Mouse (Mus musculus): ENCODE results near the gene Fbxl18. TPM values are rescaled to one million over a fixed set of nuclear protein-coding genes. Genes with fewer than 3 reads are reported as not detected.

Gene Fbxl18
- polyA plus RNA-seq (2014; fragmentation: Nextera tagmentation; extraction: Ambion mirVana): 26.1 TPM in 2 replicates

DNA sequence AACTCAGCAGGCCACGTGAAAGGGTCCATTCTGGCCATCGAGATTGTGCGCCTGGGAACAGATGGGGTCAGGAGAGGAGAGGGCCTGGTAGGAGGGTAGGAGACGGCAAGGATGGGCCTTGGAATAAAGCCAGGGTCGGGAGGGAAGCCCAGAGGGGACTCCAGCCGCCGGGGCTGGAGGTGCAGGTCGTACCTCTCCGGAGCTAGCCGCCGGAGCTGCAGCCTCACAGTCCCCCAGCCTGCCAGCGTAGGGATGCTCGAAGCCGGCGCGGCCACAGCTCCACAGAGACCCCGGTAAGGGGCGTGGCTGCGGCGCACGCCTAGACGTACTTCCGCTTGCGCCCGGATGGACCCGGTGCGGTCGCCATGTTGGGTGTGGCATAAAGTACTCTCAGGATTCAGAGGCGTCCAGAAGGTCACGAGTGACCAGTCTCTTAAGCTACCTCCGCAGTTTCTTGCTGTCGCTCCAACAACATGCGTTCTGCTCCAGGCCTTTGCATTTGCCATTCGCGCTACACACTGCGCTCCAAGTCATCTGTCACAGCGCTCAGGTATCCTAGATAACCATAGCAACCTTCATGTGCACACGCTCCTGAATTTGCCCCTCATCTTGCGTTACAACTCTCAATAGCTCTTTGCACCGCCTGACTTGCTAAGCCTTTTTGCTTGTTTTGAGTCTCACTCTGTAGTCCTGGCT, at the start of gene Fbxl18:
Gene Fbxl18 (minus strand): TSS at position 504 of the 696 bp plus-strand sequence.
- Histone ChIP-seq H3K4me3 (replicated peaks; ENCODE audit: low read length) (peak within 1 kb of the TSS; percentile 82), H3K9me3 (ENCODE audit: control insufficient read depth, low read length) (no peaks in the 10 kb centered on the region), H3K27ac (peak within 1 kb of the TSS; percentile 88), H3K9ac (peak within 1 kb of the TSS; percentile 91), H3K4me1 (replicated peaks; ENCODE audit: control insufficient read depth, insufficient read depth, low read length) (peaks cover 20% of the 10 kb centered on the region), H3K4me2 (replicated peaks) (peak within 1 kb of the TSS; percentile 70), H3K36me3 (replicated peaks; ENCODE audit: control insufficient read depth, insufficient read depth) (peaks cover 19% of the 10 kb centered on the region), H3K27me3 (ENCODE audit: control insufficient read depth, insufficient read depth, low read length) (no peaks in the 10 kb centered on the region)
- ATAC-seq (ENCODE audit: low FRiP score) (peak; percentile 95), DNase-seq (ENCODE audit: low spot score) (peak; percentile 91)
- WGBS: under 1% methylated on average over 40 of the region's 40 CpGs

DNA sequence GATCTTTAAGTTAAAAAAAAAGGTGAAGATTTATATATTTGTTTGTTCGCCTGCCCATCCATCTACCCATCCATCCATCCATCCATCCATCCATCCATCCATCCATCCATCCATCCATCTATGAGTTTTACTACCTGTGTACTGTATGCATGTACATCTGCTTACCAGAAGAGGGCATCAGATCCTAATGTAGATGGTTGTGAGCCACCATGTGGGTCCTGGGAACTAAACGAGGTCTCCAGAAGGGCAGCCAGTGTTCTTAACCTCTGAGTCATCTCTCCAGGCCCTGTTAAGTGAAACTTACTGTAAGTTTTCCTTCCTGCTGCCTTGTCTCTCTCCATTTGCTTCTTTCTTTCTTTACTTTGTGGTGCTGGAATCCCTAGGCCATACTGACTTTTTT, 45.2 kb upstream of the Fbxl18 start:
- no peak overlapping the region for H3K4me2 ChIP-seq (replicated peaks)
- DNase-seq (ENCODE audit: low spot score) (no peak), ATAC-seq (ENCODE audit: low FRiP score) (no peak)
- no peak overlapping the region for H3K9ac ChIP-seq
- 73% methylated on average over 2 of the region's 2 CpGs for WGBS
- no peaks in the 10 kb centered on the region for H3K36me3 ChIP-seq (replicated peaks; ENCODE audit: control insufficient read depth, insufficient read depth)
- H3K4me1 ChIP-seq (replicated peaks; ENCODE audit: control insufficient read depth, insufficient read depth, low read length): no peaks in the 10 kb centered on the region
- H3K27ac ChIP-seq: no peak overlapping the region
- no peaks in the 10 kb centered on the region for H3K27me3 ChIP-seq (ENCODE audit: control insufficient read depth, insufficient read depth, low read length)
- H3K4me3 ChIP-seq (replicated peaks; ENCODE audit: low read length): no peak overlapping the region
- H3K9me3 ChIP-seq (ENCODE audit: control insufficient read depth, low read length): no peaks in the 10 kb centered on the region

DNA sequence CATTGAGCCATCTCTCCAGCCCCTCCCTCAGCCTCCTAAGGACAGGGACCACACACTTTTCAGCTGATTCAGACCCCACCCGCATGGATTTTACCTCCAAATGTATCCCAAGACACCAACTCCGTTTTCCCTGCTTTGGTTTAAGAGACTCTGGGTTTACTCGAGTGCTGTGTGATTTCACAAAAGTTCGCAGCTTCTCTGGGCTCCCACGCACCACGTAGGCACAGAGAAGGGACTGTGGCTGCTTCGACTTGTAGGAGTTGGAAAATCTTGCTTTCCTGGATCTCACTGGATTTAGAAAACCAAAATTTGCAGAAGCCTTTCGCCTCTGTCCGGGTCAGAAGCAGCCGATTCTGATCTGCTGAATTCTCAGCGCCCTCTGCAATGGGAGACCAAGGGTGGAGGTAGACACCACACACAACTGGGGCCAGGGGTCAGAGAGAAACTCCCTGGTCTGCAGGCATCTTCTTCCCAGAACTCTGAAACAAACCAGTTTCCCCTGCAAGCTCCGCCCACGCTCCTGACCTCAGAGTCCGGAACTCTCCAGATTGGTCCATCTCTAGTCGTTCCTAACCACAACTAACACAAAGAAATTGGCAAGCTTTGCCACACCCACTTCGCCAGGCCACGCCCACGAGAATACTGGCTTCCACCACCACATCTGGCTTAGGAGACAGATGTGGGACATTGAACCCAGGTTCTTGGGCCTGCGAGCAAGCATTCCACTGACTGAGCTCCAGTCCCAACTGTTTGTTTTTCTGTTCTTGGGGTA, 42.9 kb upstream of the Fbxl18 start:
- Histone ChIP-seq H3K9ac (no peak overlapping the region), H3K27ac (no peak overlapping the region), H3K9me3 (ENCODE audit: control insufficient read depth, low read length) (no peaks in the 10 kb centered on the region), H3K4me3 (replicated peaks; ENCODE audit: low read length) (no peak overlapping the region), H3K27me3 (ENCODE audit: control insufficient read depth, insufficient read depth, low read length) (no peaks in the 10 kb centered on the region), H3K4me1 (replicated peaks; ENCODE audit: control insufficient read depth, insufficient read depth, low read length) (no peaks in the 10 kb centered on the region), H3K36me3 (replicated peaks; ENCODE audit: control insufficient read depth, insufficient read depth) (no peaks in the 10 kb centered on the region), H3K4me2 (replicated peaks) (no peak overlapping the region)
- DNase-seq (ENCODE audit: low spot score) (no peak), ATAC-seq (ENCODE audit: low FRiP score) (no peak)
- 34% methylated on average over 19 of the region's 19 CpGs for WGBS

DNA sequence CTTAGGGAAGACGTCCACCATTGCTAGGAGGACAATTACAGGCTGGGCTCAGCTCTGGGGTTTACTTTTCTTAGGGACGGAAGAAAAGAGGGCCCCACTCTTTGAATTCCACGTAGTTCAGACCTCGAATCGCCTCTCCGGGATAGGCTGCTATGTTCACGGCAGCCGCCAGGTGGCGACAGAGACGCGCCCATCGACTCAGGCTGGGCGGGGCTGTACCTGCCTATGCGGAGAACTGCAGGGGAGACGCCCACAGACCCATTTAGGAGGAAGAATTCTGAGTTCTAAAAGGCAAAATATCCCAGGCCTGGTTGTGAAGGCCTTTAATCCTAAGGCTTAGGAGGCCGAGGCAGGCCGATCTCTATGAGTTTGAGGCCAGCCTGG, 41.1 kb upstream of the Fbxl18 start:
- DNase-seq (ENCODE audit: low spot score) (peak; percentile 82), ATAC-seq (ENCODE audit: low FRiP score) (no peak; the same call in 1 of the 2 replicates)
- Histone ChIP-seq H3K4me1 (replicated peaks; ENCODE audit: control insufficient read depth, insufficient read depth, low read length) (no peaks in the 10 kb centered on the region), H3K4me3 (replicated peaks; ENCODE audit: low read length) (no peak overlapping the region; the same call in 1 of the 2 replicates), H3K9ac (0 out of 2 replicates have a peak overlapping the region, but pooled peaks have one; percentile 28), H3K9me3 (ENCODE audit: control insufficient read depth, low read length) (no peaks in the 10 kb centered on the region), H3K27ac (0 out of 2 replicates have a peak overlapping the region, but pooled peaks have one; percentile 20), H3K36me3 (replicated peaks; ENCODE audit: control insufficient read depth, insufficient read depth) (no peaks in the 10 kb centered on the region), H3K4me2 (replicated peaks) (peak overlapping the region; percentile 35), H3K27me3 (ENCODE audit: control insufficient read depth, insufficient read depth, low read length) (no peaks in the 10 kb centered on the region)
- 4% methylated on average over 17 of the region's 17 CpGs for WGBS

DNA sequence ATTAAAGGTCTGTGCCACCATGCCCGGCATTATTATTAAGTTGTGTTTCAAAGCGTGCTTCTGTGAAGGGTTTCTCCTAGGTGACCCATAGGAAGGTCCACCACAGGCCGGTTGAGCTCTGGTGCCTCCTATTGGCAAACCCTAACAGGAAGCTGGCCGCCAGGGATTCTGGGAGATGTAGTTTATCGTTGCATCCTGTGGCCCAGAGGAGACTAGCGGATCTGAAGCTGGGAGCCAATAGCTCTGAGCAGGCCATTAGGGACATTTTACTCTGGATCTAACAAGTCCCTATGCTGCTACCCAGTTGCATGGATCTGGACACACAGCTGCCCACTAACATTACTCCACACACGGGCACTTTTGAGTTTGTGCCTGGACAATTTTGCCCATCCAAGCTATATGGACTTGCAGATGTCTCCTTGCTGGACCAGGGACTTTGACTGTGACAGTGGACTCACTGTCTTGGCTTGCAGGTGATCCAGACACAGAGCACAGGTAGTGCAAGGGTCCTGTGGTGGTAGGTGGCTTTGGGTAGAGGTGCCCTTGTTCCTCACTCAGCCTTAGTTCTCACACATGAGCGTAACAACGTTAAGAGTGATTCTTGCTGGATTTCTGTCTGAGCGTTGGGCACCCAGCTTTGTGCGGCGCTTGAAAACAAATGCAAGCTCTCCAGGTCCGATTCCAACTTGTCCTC, 40.6 kb upstream of the Fbxl18 start:
- DNase-seq (ENCODE audit: low spot score): peak; percentile 76
- H3K9me3 ChIP-seq (ENCODE audit: control insufficient read depth, low read length): no peaks in the 10 kb centered on the region
- 0 out of 2 replicates have a peak overlapping the region, but pooled peaks have one; percentile 28 for H3K9ac ChIP-seq
- no peaks in the 10 kb centered on the region for H3K4me1 ChIP-seq (replicated peaks; ENCODE audit: control insufficient read depth, insufficient read depth, low read length)
- no peaks in the 10 kb centered on the region for H3K36me3 ChIP-seq (replicated peaks; ENCODE audit: control insufficient read depth, insufficient read depth)
- H3K4me3 ChIP-seq (replicated peaks; ENCODE audit: low read length): no peak overlapping the region; the same call in 1 of the 2 replicates
- peak; percentile 37; the same call in 1 of the 2 replicates for ATAC-seq (ENCODE audit: low FRiP score)
- H3K27me3 ChIP-seq (ENCODE audit: control insufficient read depth, insufficient read depth, low read length): no peaks in the 10 kb centered on the region
- 0 out of 2 replicates have a peak overlapping the region, but pooled peaks have one; percentile 20 for H3K27ac ChIP-seq
- WGBS: 20% methylated on average over 13 of the region's 13 CpGs
- peak overlapping the region; percentile 35 for H3K4me2 ChIP-seq (replicated peaks)

DNA sequence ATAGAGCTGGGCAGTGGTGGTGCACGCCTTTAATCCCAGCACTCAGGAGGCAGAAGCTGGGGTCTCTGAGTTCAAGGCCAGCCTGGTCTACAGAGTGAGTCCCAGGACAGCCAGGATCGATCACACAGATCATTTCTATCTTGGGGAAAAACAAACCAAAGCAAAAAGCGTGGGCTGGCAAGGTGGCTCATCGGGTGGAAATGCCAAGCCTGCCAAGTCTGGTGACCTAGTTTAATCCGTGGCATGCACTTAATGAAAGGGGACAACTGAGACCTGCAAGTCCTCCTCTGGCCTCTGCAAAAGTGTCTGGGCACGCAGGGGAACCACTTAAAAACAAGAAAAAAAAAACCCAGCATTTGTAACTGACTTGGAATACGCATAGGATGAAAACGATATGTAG, 37.5 kb upstream of the Fbxl18 start:
- Histone ChIP-seq H3K36me3 (replicated peaks; ENCODE audit: control insufficient read depth, insufficient read depth) (no peaks in the 10 kb centered on the region), H3K9ac (no peak overlapping the region), H3K27me3 (ENCODE audit: control insufficient read depth, insufficient read depth, low read length) (0 out of 2 replicates have a peak, but pooled peaks cover 3% of the 10 kb centered on the region), H3K9me3 (ENCODE audit: control insufficient read depth, low read length) (no peaks in the 10 kb centered on the region), H3K4me2 (replicated peaks) (no peak overlapping the region), H3K4me1 (replicated peaks; ENCODE audit: control insufficient read depth, insufficient read depth, low read length) (no peaks in the 10 kb centered on the region), H3K27ac (no peak overlapping the region), H3K4me3 (replicated peaks; ENCODE audit: low read length) (no peak overlapping the region)
- ATAC-seq (ENCODE audit: low FRiP score) (no peak), DNase-seq (ENCODE audit: low spot score) (no peak)
- 74% methylated on average over 8 of the region's 8 CpGs for WGBS

DNA sequence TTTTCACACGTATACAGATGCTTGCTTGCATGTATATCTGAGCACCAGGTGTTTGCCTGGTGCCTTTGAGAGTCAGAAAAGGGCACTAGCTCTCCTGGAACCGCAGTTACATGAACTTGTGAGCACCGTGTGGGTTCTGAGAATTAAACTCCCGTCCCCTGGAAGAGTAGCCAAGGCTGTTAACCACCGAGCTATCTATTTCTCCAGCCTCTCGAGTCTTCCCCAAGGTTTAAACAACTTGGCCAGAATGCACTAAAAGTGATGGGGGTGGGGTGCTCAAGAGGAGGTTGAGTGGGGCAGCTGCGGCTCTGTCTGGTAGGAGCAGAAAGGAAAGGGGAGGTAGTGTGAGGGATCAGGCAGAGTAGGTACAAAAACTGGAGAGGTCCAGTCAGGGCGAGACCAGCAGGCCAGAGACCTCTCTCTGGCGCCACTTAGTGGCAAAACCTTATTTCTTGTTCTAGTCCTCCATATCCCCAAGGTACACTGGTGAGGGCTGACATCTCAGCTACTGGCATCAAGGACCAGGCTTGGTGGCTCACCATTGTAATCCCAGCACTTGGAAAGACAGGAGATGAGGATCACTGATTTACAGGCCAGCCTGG, 37.0 kb upstream of the Fbxl18 start:
- H3K36me3 ChIP-seq (replicated peaks; ENCODE audit: control insufficient read depth, insufficient read depth): no peaks in the 10 kb centered on the region
- no peak for ATAC-seq (ENCODE audit: low FRiP score)

DNA sequence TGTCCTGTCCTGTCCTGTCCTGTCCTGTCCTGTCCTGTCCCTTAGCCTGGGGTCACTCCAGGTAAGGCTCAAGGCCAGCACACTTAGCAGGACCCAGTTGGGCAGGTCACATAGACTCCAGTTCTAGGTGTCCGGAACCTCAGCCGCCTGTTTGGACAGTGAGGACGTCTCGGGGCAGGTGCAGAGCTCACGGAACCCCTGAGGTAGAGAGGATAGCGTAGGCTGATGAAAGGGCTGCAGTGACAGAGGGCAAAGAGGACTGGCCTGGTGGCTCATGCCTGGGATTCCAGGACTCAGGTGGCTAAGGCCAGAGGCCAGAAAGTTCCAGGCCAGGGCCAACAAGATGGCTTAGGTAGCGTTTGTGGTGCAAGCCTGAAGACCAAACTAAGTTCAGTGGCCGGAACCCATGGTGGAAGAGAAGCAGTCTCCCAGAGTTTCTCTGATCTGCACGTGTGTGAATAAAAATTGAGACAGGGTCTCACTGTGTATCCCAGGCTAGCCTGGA, 36.1 kb upstream of the Fbxl18 start:
- Histone ChIP-seq H3K27ac (no peak overlapping the region), H3K36me3 (replicated peaks; ENCODE audit: control insufficient read depth, insufficient read depth) (no peaks in the 10 kb centered on the region), H3K4me2 (replicated peaks) (no peak overlapping the region), H3K9me3 (ENCODE audit: control insufficient read depth, low read length) (no peaks in the 10 kb centered on the region), H3K4me3 (replicated peaks; ENCODE audit: low read length) (no peak overlapping the region), H3K27me3 (ENCODE audit: control insufficient read depth, insufficient read depth, low read length) (0 out of 2 replicates have a peak, but pooled peaks cover 3% of the 10 kb centered on the region), H3K9ac (no peak overlapping the region), H3K4me1 (replicated peaks; ENCODE audit: control insufficient read depth, insufficient read depth, low read length) (0 out of 2 replicates have a peak, but pooled peaks cover 6% of the 10 kb centered on the region)
- no peak for DNase-seq (ENCODE audit: low spot score)
- WGBS: 87% methylated on average over 9 of the region's 9 CpGs
- no peak for ATAC-seq (ENCODE audit: low FRiP score)

More for the DNA sequence above, 37.0 kb upstream of the Fbxl18 start:
- 33% methylated on average over 9 of the region's 9 CpGs for WGBS
- H3K27ac ChIP-seq: no peak overlapping the region
- H3K4me1 ChIP-seq (replicated peaks; ENCODE audit: control insufficient read depth, insufficient read depth, low read length): no peaks in the 10 kb centered on the region
- no peak overlapping the region; the same call in 1 of the 2 replicates for H3K4me2 ChIP-seq (replicated peaks)
- no peak overlapping the region for H3K9ac ChIP-seq
- H3K9me3 ChIP-seq (ENCODE audit: control insufficient read depth, low read length): no peaks in the 10 kb centered on the region
- H3K27me3 ChIP-seq (ENCODE audit: control insufficient read depth, insufficient read depth, low read length): 0 out of 2 replicates have a peak, but pooled peaks cover 3% of the 10 kb centered on the region
- H3K4me3 ChIP-seq (replicated peaks; ENCODE audit: low read length): no peak overlapping the region
- DNase-seq (ENCODE audit: low spot score): peak; percentile 66

All from hindbrain, embryonic 14.5 days (tissue).